Mouse (Mus musculus) adrenal gland, postnatal 0 days (tissue): Measurements from ENCODE around the gene Dner. TPM values are rescaled to one million over a fixed set of nuclear protein-coding genes. Genes with fewer than 3 reads are reported as not detected.

Source experiments
- microRNA-seq: library from miRNA; unstranded; fragments of <30 nt; microRNA quantifications from one replicate; pipeline ENCODE4, GENCODE M21; 2016; ENCODE audit warnings: borderline replicate concordance; ENCODE audit not compliant: insufficient number of aligned reads
- polyA plus RNA-seq: library from polyadenylated mRNA; unstranded; fragments of >200 nt; fragmentation: Nextera tagmentation; extraction: Ambion mirVana; gene quantifications from 2 replicates; pipeline ENCODE4 v1.2.1, GENCODE M21; 2015

Dner gene
- 6.2 and 14.5 TPM in 2 replicates for polyA plus RNA-seq

GRCm38 (mm10) chr1:84695517-84696411 lies at the start of gene Dner:
Gene Dner (minus strand): TSS chr1:84696221.

DNA sequence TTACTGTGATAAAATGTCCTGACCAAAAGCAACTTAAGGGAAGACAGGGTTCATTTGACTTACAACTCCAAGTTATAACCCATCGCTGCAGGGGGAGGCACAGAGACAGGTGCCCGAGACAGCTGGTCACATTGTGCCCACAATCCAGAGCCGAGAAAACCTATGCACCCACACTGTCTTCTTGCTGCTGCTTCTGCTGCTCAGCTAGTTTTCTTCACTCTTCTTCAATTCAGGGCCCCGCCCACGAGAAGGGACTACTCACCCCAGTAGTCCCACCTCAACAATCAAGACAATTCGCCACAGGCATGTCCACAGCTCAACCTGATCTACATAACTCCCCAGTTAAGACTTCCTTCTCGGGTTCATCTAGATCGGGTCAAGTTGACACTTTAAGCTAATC lies 332.1 kb downstream of the Dner start, which contains the start of gene Pid1:
Gene Pid1 (minus strand): TSS at position 214 of the 400 bp plus-strand sequence.

Small RNAs within 50 kb of the gene (microRNA-seq; reads per million reads assigned to microRNA genes)
- gene Mir5126 = 8.1 reads per million, percentile 12 among the genes with 10 or more reads in this experiment

Other genes with a start within 250 kb of the Dner start
- gene Fbxo36, start 143.6 kb upstream of the Dner start, polyA plus RNA-seq = 21.4 and 41.6 TPM in 2 replicates
- 29.9 and 47.0 TPM in 2 replicates for gene Trip12, start 144.3 kb upstream of the Dner start, polyA plus RNA-seq
- gene Slc16a14, start 238.9 kb upstream of the Dner start, polyA plus RNA-seq = 0.94 and 1.1 TPM in 2 replicates